Mouse (Mus musculus) C2C12 (cell line): ENCODE measurements around the gene Dennd4a.

Experiments
- CEBPB ChIP-seq: IDR thresholded peaks from one replicate; pipeline ENCODE4 v1.6.1; 2011; ENCODE audit warnings: low read depth, mild to moderate bottlenecking, control low read depth, moderate library complexity
- CTCF ChIP-seq: IDR thresholded peaks from one replicate; pipeline ENCODE4 v1.5.1; 2011; ENCODE audit not compliant: control insufficient read depth, insufficient read depth, insufficient read length
- FOSL1 ChIP-seq: IDR thresholded peaks from one replicate; pipeline ENCODE4 v1.8.0; 2011; ENCODE audit warnings: mild to moderate bottlenecking, low read length; ENCODE audit not compliant: poor library complexity, insufficient read depth, severe bottlenecking
- MAX ChIP-seq: IDR thresholded peaks from one replicate; pipeline ENCODE4 v1.6.1; 2011; ENCODE audit warnings: mild to moderate bottlenecking, control low read depth
- MYOG ChIP-seq: IDR thresholded peaks from one replicate; pipeline ENCODE4 v1.6.1; 2011; ENCODE audit not compliant: control insufficient read depth, insufficient read length; ENCODE audit errors: extremely low read depth
- USF1 ChIP-seq: IDR thresholded peaks from one replicate; pipeline ENCODE4 v1.6.1; 2011; ENCODE audit warnings: low read depth, mild to moderate bottlenecking, control low read depth, moderate library complexity

- TF ChIP-seq CTCF (no peak), CEBPB (no peak), MAX (no peak), USF1 (no peak), FOSL1 (no peak), MYOG (no peak)
Observed at GRCm38 (mm10) chr9:64824389-64825008, 13.4 kb downstream of the Dennd4a start.
